Mouse (Mus musculus) heart, postnatal 36 days (tissue): Measurements from ENCODE around the gene Igfbp5. TPM values are rescaled to one million over a fixed set of nuclear protein-coding genes. Genes with fewer than 3 reads are reported as not detected.

Source experiments
- DNase-seq, 2 experiments: peaks; one replicate each; pipeline ENCODE4 v3.0.0; 2021 to 2022
- intact Hi-C: fragments of 180-260 bp; cut with DNase I; formaldehyde crosslinking; loops from one replicate; pipeline ENCODE4 v1.15.1; 2025
- total RNA-seq, 2 experiments: library from RNA; stranded (reverse); gene quantifications; 2 replicates each; pipeline ENCODE4 v1.2.3; 2021

Igfbp5 gene
- total RNA-seq, 2 experiments from 2014 or later: 95.6 to 123 TPM

DNA sequence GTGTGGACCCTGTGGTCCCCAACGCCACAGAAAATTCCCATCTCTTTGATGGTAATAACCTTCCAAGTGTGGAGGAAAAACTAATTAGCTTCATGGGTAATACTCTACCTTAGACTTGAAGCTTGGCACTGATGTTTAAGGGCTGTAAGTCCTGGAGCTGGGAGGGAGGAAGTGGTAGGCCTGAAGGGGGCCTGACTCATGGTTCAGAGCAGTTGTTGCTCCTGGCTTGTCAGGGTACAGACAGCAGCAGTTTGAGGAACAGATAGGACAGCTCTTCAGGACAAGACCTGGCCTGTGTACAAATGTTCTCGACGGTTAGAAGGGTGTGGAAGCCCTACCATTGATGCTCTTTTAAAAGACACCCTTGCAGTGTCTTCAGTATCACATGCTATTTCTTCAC is 59.1 kb downstream of the Igfbp5 start:
- intact Hi-C loops: no loop called here

DNA sequence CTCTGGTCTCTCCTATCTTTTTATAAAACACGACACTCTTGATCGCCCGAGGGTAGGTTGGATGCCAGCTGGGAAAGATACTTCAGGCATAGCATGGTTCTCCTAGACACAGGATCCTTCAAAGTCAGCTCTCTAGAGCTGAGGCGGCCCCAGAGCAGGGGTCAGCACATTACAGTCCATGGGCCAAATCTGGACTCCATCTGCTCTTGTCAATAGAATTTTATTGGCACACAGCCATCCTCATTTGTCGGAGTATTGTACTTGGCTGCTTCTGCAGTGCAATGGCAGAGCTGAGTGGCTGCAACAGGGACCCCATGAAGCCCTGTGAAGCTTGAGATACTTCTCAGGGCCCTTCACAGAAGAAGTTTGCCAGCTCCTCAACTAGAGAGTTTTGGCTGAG is 59.5 kb downstream of the Igfbp5 start:
- intact Hi-C loops: no loop called here
- DNase-seq: no peak

More for the DNA sequence above, 59.1 kb downstream of the Igfbp5 start:
- DNase-seq: no peak

DNA sequence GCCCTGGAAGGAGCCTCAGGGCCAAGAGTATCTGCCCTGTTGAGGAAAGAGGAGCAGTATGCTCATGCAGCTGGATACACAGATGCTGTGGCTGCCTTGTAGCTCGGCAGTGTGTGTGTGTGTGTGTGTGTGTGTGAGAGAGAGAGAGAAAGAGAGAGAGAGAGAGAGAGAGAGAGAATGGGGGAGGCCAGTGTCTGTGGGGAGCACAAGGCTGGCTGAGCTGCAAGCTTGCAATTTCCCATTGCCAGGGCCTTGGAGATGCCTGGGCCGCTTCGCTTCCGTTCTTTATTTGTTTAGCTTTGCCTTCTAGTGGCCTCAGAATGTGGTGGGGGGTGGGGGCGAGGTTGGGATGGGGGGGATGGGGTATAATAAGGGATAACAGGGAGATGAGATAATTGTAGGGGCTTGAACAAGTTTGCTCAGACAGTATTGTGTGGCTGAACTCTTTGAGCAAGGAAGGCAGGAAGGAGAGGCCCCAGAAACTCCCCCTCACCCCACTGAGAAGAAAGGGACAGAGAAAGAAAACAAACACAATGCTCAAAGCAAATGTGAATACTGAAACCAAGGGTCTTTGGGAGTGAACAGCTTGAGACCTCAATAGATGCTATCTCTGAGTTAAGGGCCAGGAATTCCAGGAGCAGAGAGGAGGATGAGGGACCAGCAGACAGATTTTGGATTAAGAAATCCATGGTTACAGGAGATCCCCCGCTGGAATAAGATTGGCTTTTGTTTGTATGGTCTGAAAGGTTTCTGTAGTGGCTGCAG is 60.9 kb downstream of the Igfbp5 start:
- intact Hi-C loops: no loop called here
- DNase-seq: no peak

DNA sequence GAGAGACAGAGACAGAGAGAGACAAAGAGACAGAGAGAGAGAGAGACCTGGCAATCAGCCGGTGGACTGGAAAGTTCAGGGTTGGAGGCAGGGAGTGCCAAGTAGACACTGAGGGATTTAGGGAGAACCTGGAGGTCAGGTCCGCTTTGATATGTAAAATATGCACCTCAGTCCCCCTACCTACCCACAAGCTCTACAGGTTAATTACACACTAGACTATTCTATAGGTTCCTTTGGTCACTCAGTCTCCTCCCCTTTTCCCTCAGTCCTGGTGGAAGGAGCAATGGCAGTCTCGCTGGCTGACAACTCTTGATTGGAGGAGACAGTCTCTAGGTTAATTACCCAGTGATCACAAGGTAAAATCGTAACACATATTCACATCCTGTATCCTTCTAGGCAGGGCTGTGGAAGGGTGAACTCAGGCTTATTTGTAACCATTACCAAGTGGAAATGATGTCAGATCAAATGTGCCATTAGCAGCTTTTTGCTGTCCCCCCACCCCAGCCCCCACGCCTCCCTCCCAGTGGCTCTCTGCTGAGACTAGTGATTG is 61.5 kb downstream of the Igfbp5 start:
- DNase-seq: no peak
- intact Hi-C loops: no loop called here

DNA sequence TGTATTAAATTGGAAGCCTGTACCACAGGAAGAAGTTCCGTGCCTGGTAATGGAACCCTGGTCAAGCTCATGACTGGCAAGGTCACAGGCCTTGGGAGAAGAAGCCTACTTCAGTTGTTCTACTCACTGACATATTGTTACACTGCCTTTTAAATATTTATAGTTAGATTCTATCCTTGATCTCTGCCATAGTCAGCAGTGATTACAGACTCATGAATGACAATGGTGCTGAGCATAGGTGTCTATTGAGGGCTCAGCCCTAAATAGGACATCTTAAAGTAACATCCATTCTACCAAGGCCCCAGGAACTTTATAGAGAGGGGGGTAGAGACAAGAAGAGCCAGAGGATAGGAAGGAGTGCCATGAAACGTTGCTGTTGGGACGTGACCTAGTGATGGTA is 63.6 kb downstream of the Igfbp5 start:
- intact Hi-C loops: no loop called here
- no peak for DNase-seq

DNA sequence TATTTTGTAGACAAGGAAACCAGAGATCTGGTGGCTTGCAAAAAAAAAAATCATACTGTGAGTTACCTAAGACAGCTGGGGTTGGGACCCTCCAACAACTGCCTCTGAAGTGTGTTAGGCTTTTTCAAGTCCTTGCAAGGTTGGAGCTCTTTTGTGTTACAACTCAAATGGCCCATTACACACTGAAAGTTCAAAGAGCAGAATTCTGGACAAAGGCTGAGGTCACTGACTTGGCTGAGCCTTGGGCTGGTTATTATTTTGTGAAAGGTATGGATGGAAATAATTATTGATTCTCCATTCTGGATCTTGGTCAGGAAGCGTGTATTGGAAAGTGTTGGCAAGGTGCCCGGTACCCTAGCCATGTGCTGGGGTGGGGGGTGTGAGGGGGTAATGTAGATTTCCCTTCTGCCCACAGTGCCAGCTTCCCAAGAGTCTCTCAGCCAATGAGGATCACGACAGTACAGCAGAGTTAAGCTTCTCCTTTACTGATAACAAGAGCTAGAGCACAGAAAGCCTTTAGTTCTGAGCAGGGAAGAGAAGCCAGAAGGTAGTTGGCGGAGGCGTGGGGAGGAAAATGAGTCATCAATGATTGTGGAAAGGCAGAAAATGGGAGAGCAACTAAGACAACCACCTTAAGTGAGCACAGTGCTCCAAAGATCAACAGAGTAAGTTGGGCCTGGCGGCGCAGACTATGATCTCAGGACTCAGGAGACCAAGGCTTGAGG is 64.6 kb downstream of the Igfbp5 start:
- intact Hi-C loops: no loop called here
- DNase-seq: no peak

DNA sequence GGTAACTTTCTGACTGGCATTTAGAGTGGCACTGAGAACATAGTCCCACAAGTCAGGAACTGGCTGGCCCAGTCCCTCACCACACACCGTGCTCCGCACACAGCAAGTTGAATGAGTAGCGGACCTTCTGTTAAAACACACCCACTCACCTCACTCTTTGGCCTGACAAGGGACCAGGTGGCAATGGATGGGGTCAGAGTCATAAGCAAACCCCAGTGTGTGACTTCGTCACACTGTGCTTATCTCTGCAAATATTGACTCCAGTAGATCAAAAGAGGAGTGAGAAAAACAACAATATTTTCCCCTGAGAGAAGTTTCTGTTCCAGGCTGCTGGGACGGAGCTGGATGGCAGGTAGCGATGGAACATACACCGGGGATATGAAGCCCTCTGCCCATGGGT is 65.4 kb downstream of the Igfbp5 start:
- intact Hi-C loops: no loop called here
- no peak for DNase-seq

Other genes with a start within 250 kb of the Igfbp5 start
- gene Ankar, start 174.3 kb downstream of the Igfbp5 start, total RNA-seq: not detected
- gene Rpl37a, start 163.6 kb downstream of the Igfbp5 start, total RNA-seq: 100 to 1,000 TPM; 587 to 604 TPM
- under 1 TPM in 1 of 2 experiments, not detected in 1; 0.22 TPM for gene Igfbp2, start 50.4 kb downstream of the Igfbp5 start, total RNA-seq
- gene Tnp1, start 141.0 kb upstream of the Igfbp5 start, total RNA-seq: not detected